Mouse (Mus musculus): ENCODE results near the gene Stk11ip. TPM values are rescaled to one million over a fixed set of nuclear protein-coding genes. Genes with fewer than 3 reads are reported as not detected.

Gene Stk11ip
- polyA plus RNA-seq, 1 experiment from 2014 or later = 24.4 TPM

GRCm38 (mm10) chr1:75561898-75562238 is 40.5 kb downstream of the Stk11ip start:
- H3K4me2 ChIP-seq = no peak overlapping the region
- H3K4me1 ChIP-seq = peaks cover 16% of the 10 kb centered on the region
- H3K36me3 ChIP-seq (replicated peaks) = peaks cover 8% of the 10 kb centered on the region
- WGBS = 77% methylated on average over 1 of the region's 1 CpGs
- H3K9me3 ChIP-seq = no peaks in the 10 kb centered on the region
- no peak overlapping the region for H3K27ac ChIP-seq
- no peak overlapping the region for H3K9ac ChIP-seq
- ATAC-seq (ENCODE audit: low FRiP score) = no peak
- H3K27me3 ChIP-seq = peaks cover 8% of the 10 kb centered on the region; the same call in 1 of the 2 replicates
- H3K4me3 ChIP-seq (replicated peaks) = no peak overlapping the region

- no peaks in the 10 kb centered on the region for H3K36me3 ChIP-seq (replicated peaks)
- no peaks in the 10 kb centered on the region for H3K9me3 ChIP-seq
- 86% methylated on average over 2 of the region's 2 CpGs for WGBS
- no peak for ATAC-seq (ENCODE audit: low FRiP score)
- no peak overlapping the region for H3K9ac ChIP-seq
- no peak overlapping the region for H3K4me3 ChIP-seq (replicated peaks)
- peaks cover 8% of the 10 kb centered on the region; the same call in 1 of the 2 replicates for H3K27me3 ChIP-seq
- peaks cover 12% of the 10 kb centered on the region for H3K4me1 ChIP-seq
- no peak overlapping the region for H3K4me2 ChIP-seq
- H3K27ac ChIP-seq = no peak overlapping the region
These were observed 42.8 kb downstream of the Stk11ip start for GRCm38 (mm10) chr1:75564102-75564501.

- no peaks in the 10 kb centered on the region for H3K9me3 ChIP-seq
- peaks cover 8% of the 10 kb centered on the region; the same call in 1 of the 2 replicates for H3K27me3 ChIP-seq
- WGBS = 71% methylated on average over 5 of the region's 5 CpGs
- H3K4me2 ChIP-seq = no peak overlapping the region
- no peak for ATAC-seq (ENCODE audit: low FRiP score)
- no peaks in the 10 kb centered on the region for H3K36me3 ChIP-seq (replicated peaks)
- no peak overlapping the region for H3K27ac ChIP-seq
- H3K4me1 ChIP-seq = peaks cover 5% of the 10 kb centered on the region
- H3K4me3 ChIP-seq (replicated peaks) = no peak overlapping the region
- no peak overlapping the region for H3K9ac ChIP-seq
These were observed 43.6 kb downstream of the Stk11ip start for GRCm38 (mm10) chr1:75564916-75565315.

GRCm38 (mm10) chr1:75565616-75566015 is 44.3 kb downstream of the Stk11ip start:
- H3K9ac ChIP-seq = no peak overlapping the region
- H3K4me3 ChIP-seq (replicated peaks) = no peak overlapping the region
- ATAC-seq (ENCODE audit: low FRiP score) = no peak
- no peaks in the 10 kb centered on the region for H3K36me3 ChIP-seq (replicated peaks)
- no peaks in the 10 kb centered on the region for H3K4me1 ChIP-seq
- H3K27me3 ChIP-seq = peaks cover 8% of the 10 kb centered on the region; the same call in 1 of the 2 replicates
- H3K4me2 ChIP-seq = no peak overlapping the region
- no peaks in the 10 kb centered on the region for H3K9me3 ChIP-seq
- WGBS = 78% methylated on average over 9 of the region's 9 CpGs
- no peak overlapping the region for H3K27ac ChIP-seq

- H3K4me3 ChIP-seq (replicated peaks) = no peak overlapping the region
- H3K4me2 ChIP-seq = no peak overlapping the region
- no peaks in the 10 kb centered on the region for H3K9me3 ChIP-seq
- no peak for ATAC-seq (ENCODE audit: low FRiP score)
- no peak overlapping the region for H3K27ac ChIP-seq
- no peaks in the 10 kb centered on the region for H3K36me3 ChIP-seq (replicated peaks)
- peaks cover 4% of the 10 kb centered on the region; the same call in 1 of the 2 replicates for H3K27me3 ChIP-seq
- 70% methylated on average over 6 of the region's 6 CpGs for WGBS
- no peak overlapping the region for H3K9ac ChIP-seq
- no peaks in the 10 kb centered on the region for H3K4me1 ChIP-seq
These were observed 49.1 kb downstream of the Stk11ip start for GRCm38 (mm10) chr1:75570403-75570802.

GRCm38 (mm10) chr1:75572776-75573175 is 51.4 kb downstream of the Stk11ip start:
- Histone ChIP-seq H3K27ac (no peak overlapping the region), H3K4me1 (no peaks in the 10 kb centered on the region), H3K9ac (no peak overlapping the region), H3K4me2 (no peak overlapping the region), H3K27me3 (no peaks in the 10 kb centered on the region; the same call in 1 of the 2 replicates), H3K4me3 (replicated peaks) (no peak overlapping the region), H3K9me3 (no peaks in the 10 kb centered on the region), H3K36me3 (replicated peaks) (no peaks in the 10 kb centered on the region)
- no peak for ATAC-seq (ENCODE audit: low FRiP score)
- WGBS = 79% methylated on average over 6 of the region's 6 CpGs

- 84% methylated on average over 7 of the region's 7 CpGs for WGBS
- no peak for ATAC-seq (ENCODE audit: low FRiP score)
- no peaks in the 10 kb centered on the region; the same call in 1 of the 2 replicates for H3K27me3 ChIP-seq
- H3K27ac ChIP-seq = no peak overlapping the region
- no peak overlapping the region for H3K4me2 ChIP-seq
- H3K9ac ChIP-seq = no peak overlapping the region
- no peaks in the 10 kb centered on the region for H3K36me3 ChIP-seq (replicated peaks)
- H3K4me3 ChIP-seq (replicated peaks) = no peak overlapping the region
- H3K4me1 ChIP-seq = no peaks in the 10 kb centered on the region
- no peaks in the 10 kb centered on the region for H3K9me3 ChIP-seq
These were observed 52.4 kb downstream of the Stk11ip start for GRCm38 (mm10) chr1:75573715-75574114.

- Histone ChIP-seq H3K36me3 (replicated peaks) (no peaks in the 10 kb centered on the region), H3K9me3 (no peaks in the 10 kb centered on the region), H3K9ac (no peak overlapping the region), H3K27ac (no peak overlapping the region), H3K4me2 (no peak overlapping the region), H3K27me3 (no peaks in the 10 kb centered on the region; the same call in 1 of the 2 replicates), H3K4me3 (replicated peaks) (no peak overlapping the region), H3K4me1 (no peaks in the 10 kb centered on the region)
- no peak; the same call in 1 of the 2 replicates for ATAC-seq (ENCODE audit: low FRiP score)
- WGBS = 74% methylated on average over 17 of the region's 17 CpGs
These were observed 53.4 kb downstream of the Stk11ip start for GRCm38 (mm10) chr1:75574476-75575310.

GRCm38 (mm10) chr1:75581936-75582624 is 60.8 kb downstream of the Stk11ip start:
- Histone ChIP-seq H3K4me2 (no peak overlapping the region), H3K27me3 (no peaks in the 10 kb centered on the region), H3K9ac (no peak overlapping the region), H3K36me3 (replicated peaks) (no peaks in the 10 kb centered on the region), H3K27ac (0 out of 2 replicates have a peak overlapping the region, but pooled peaks have one; percentile 22), H3K9me3 (no peaks in the 10 kb centered on the region), H3K4me1 (0 out of 2 replicates have a peak, but pooled peaks cover 8% of the 10 kb centered on the region), H3K4me3 (replicated peaks) (no peak overlapping the region)
- ATAC-seq (ENCODE audit: low FRiP score) = no peak
- 18% methylated on average over 7 of the region's 7 CpGs for WGBS

GRCm38 (mm10) chr1:75582625-75582956 is 61.3 kb downstream of the Stk11ip start:
- H3K4me3 ChIP-seq (replicated peaks) = no peak overlapping the region
- no peak overlapping the region for H3K4me2 ChIP-seq
- H3K27me3 ChIP-seq = no peaks in the 10 kb centered on the region
- no peak for ATAC-seq (ENCODE audit: low FRiP score)
- no peak overlapping the region for H3K9ac ChIP-seq
- H3K27ac ChIP-seq = no peak overlapping the region
- H3K9me3 ChIP-seq = no peaks in the 10 kb centered on the region
- H3K4me1 ChIP-seq = 0 out of 2 replicates have a peak, but pooled peaks cover 8% of the 10 kb centered on the region
- H3K36me3 ChIP-seq (replicated peaks) = no peaks in the 10 kb centered on the region
- WGBS = 52% methylated on average over 5 of the region's 5 CpGs

- no peaks in the 10 kb centered on the region for H3K27me3 ChIP-seq
- 83% methylated on average over 10 of the region's 10 CpGs for WGBS
- no peak for ATAC-seq (ENCODE audit: low FRiP score)
- H3K9me3 ChIP-seq = no peaks in the 10 kb centered on the region
- H3K9ac ChIP-seq = no peak overlapping the region
- H3K4me2 ChIP-seq = no peak overlapping the region
- no peak overlapping the region for H3K4me3 ChIP-seq (replicated peaks)
- 0 out of 2 replicates have a peak, but pooled peaks cover 8% of the 10 kb centered on the region for H3K4me1 ChIP-seq
- no peak overlapping the region for H3K27ac ChIP-seq
- no peaks in the 10 kb centered on the region for H3K36me3 ChIP-seq (replicated peaks)
These were observed 61.7 kb downstream of the Stk11ip start for GRCm38 (mm10) chr1:75583034-75583433.

- Histone ChIP-seq H3K4me2 (no peak overlapping the region), H3K27ac (no peak overlapping the region), H3K27me3 (no peaks in the 10 kb centered on the region; the same call in 1 of the 2 replicates), H3K9ac (no peak overlapping the region), H3K36me3 (replicated peaks) (no peaks in the 10 kb centered on the region), H3K4me3 (replicated peaks) (no peak overlapping the region), H3K4me1 (peaks cover 17% of the 10 kb centered on the region), H3K9me3 (no peaks in the 10 kb centered on the region)
- WGBS = 92% methylated on average over 3 of the region's 3 CpGs
- no peak for ATAC-seq (ENCODE audit: low FRiP score)
These were observed 65.5 kb downstream of the Stk11ip start for GRCm38 (mm10) chr1:75586791-75587190.
